Mouse (Mus musculus) midbrain, embryonic 13.5 days (tissue): Measurements from ENCODE around the gene Cdc14b. TPM values are rescaled to one million over a fixed set of nuclear protein-coding genes. Genes with fewer than 3 reads are reported as not detected.
A peak's percentile ranks its signal among the peaks of the same experiment; 100 is the strongest.

ENCODE experiments used
- ATAC-seq: fragments of 200-750 bp; cut with Nextera tagmentation; 2 replicates; pipeline ENCODE4 v1.8.0; 2017; ENCODE audit warnings: mild to moderate bottlenecking, moderate TSS enrichment, moderate library complexity
- H3K27ac ChIP-seq: fragments of 300-500 bp; sonication (generic); 2 replicates; pipeline ENCODE4 v1.5.1; 2015; ENCODE audit warnings: inconsistent platforms, mild to moderate bottlenecking, moderate library complexity
- H3K27me3 ChIP-seq: fragments of 300-500 bp; sonication (generic); 2 replicates; pipeline ENCODE4 v1.6.1; 2015; ENCODE audit warnings: mild to moderate bottlenecking, inconsistent platforms
- H3K36me3 ChIP-seq: fragments of 300-500 bp; sonication (generic); 2 replicates; pipeline ENCODE4 v1.6.1; 2015; ENCODE audit warnings: mild to moderate bottlenecking, inconsistent platforms
- H3K4me1 ChIP-seq: fragments of 300-500 bp; sonication (generic); replicated peaks from 2 replicates; pipeline ENCODE4 v1.6.1; 2015; ENCODE audit warnings: inconsistent platforms
- H3K4me2 ChIP-seq: fragments of 300-500 bp; sonication (generic); replicated peaks from 2 replicates; pipeline ENCODE4 v1.6.1; 2015; ENCODE audit warnings: moderate library complexity, mild to moderate bottlenecking, inconsistent platforms
- H3K4me3 ChIP-seq: fragments of 300-500 bp; sonication (generic); replicated peaks from 2 replicates; pipeline ENCODE4 v1.5.1; 2015; ENCODE audit warnings: mild to moderate bottlenecking, inconsistent platforms
- H3K9ac ChIP-seq: fragments of 300-500 bp; sonication (generic); replicated peaks from 2 replicates; pipeline ENCODE4 v1.6.1; 2015; ENCODE audit warnings: mild to moderate bottlenecking, inconsistent platforms
- H3K9me3 ChIP-seq: fragments of 300-500 bp; sonication (generic); 2 replicates; pipeline ENCODE4 v1.6.1; 2016; ENCODE audit warnings: mild to moderate bottlenecking, inconsistent platforms
- WGBS: fragments of 180-500 bp; shearing (Covaris S2); methylation state at CpG from one replicate; pipeline ENCODE4 v1.1.7; 2015; 5-methylcytosine and 5-hydroxymethylcytosine counted together
- polyA plus RNA-seq: library from polyadenylated mRNA; unstranded; fragments of >200 nt; fragmentation: Nextera tagmentation; extraction: Ambion mirVana; gene quantifications from 2 replicates; pipeline ENCODE4 v1.2.1, GENCODE M21; 2015

Gene Cdc14b
- polyA plus RNA-seq, result 3.6 and 4.1 TPM in 2 replicates

- WGBS, result 1% methylated on average over 56 of the region's 57 CpGs
- peak; percentile 98 for ATAC-seq
- Histone ChIP-seq H3K9ac (peak within 1 kb of the TSS; percentile 78), H3K9me3 (no peaks in the 10 kb centered on the region), H3K27me3 (peaks cover 40% of the 10 kb centered on the region), H3K4me2 (peak within 1 kb of the TSS; percentile 99), H3K4me1 (peaks cover 16% of the 10 kb centered on the region), H3K4me3 (peak within 1 kb of the TSS; percentile 80), H3K27ac (no peak within 1 kb of the TSS), H3K36me3 (no peaks in the 10 kb centered on the region)
These were observed at the start of gene Cdc14b for GRCm38 (mm10) chr13:64274879-64275753. TSS of gene Cdc14b (minus strand) at chr13:64275290.

- WGBS, result 87% methylated on average over 8 of the region's 8 CpGs
- Histone ChIP-seq H3K27ac (no peak overlapping the region), H3K9me3 (no peaks in the 10 kb centered on the region), H3K4me2 (no peak overlapping the region), H3K4me1 (no peaks in the 10 kb centered on the region), H3K4me3 (no peak overlapping the region), H3K36me3 (no peaks in the 10 kb centered on the region), H3K9ac (no peak overlapping the region), H3K27me3 (no peaks in the 10 kb centered on the region)
- ATAC-seq, result no peak
These were observed 47.6 kb upstream of the Cdc14b start for GRCm38 (mm10) chr13:64322561-64323281.

GRCm38 (mm10) chr13:64320334-64320733 is 45.2 kb upstream of the Cdc14b start:
- Histone ChIP-seq H3K9ac (no peak overlapping the region), H3K36me3 (no peaks in the 10 kb centered on the region), H3K9me3 (no peaks in the 10 kb centered on the region), H3K4me2 (no peak overlapping the region), H3K4me3 (no peak overlapping the region), H3K27ac (no peak overlapping the region), H3K27me3 (no peaks in the 10 kb centered on the region), H3K4me1 (no peaks in the 10 kb centered on the region)
- 86% methylated on average over 8 of the region's 8 CpGs for WGBS
- no peak for ATAC-seq

GRCm38 (mm10) chr13:64319782-64320181 is 44.7 kb upstream of the Cdc14b start:
- no peaks in the 10 kb centered on the region for H3K4me1 ChIP-seq
- no peak overlapping the region for H3K27ac ChIP-seq
- H3K4me2 ChIP-seq, result no peak overlapping the region
- no peaks in the 10 kb centered on the region for H3K9me3 ChIP-seq
- H3K4me3 ChIP-seq, result no peak overlapping the region
- H3K9ac ChIP-seq, result no peak overlapping the region
- no peaks in the 10 kb centered on the region for H3K36me3 ChIP-seq
- ATAC-seq, result no peak
- H3K27me3 ChIP-seq, result no peaks in the 10 kb centered on the region

- H3K4me1 ChIP-seq, result no peaks in the 10 kb centered on the region
- H3K9me3 ChIP-seq, result no peaks in the 10 kb centered on the region
- H3K27ac ChIP-seq, result no peak overlapping the region
- no peak overlapping the region for H3K9ac ChIP-seq
- 65% methylated on average over 2 of the region's 2 CpGs for WGBS
- no peak overlapping the region for H3K4me2 ChIP-seq
- no peaks in the 10 kb centered on the region for H3K36me3 ChIP-seq
- no peaks in the 10 kb centered on the region for H3K27me3 ChIP-seq
- no peak for ATAC-seq
- no peak overlapping the region for H3K4me3 ChIP-seq
These were observed 43.3 kb upstream of the Cdc14b start for GRCm38 (mm10) chr13:64318355-64318754.

- Histone ChIP-seq H3K27ac (no peak overlapping the region), H3K27me3 (no peaks in the 10 kb centered on the region), H3K36me3 (no peaks in the 10 kb centered on the region), H3K4me1 (peaks cover 10% of the 10 kb centered on the region), H3K9me3 (no peaks in the 10 kb centered on the region), H3K4me3 (no peak overlapping the region), H3K9ac (no peak overlapping the region), H3K4me2 (no peak overlapping the region)
- no peak for ATAC-seq
- WGBS, result 3% methylated on average over 3 of the region's 3 CpGs
These were observed 40.5 kb upstream of the Cdc14b start for GRCm38 (mm10) chr13:64315483-64316050.

- Histone ChIP-seq H3K27me3 (no peaks in the 10 kb centered on the region), H3K27ac (no peak overlapping the region), H3K4me3 (no peak overlapping the region), H3K36me3 (no peaks in the 10 kb centered on the region), H3K9ac (no peak overlapping the region), H3K9me3 (no peaks in the 10 kb centered on the region), H3K4me1 (peaks cover 10% of the 10 kb centered on the region), H3K4me2 (no peak overlapping the region)
- ATAC-seq, result no peak
- 68% methylated on average over 3 of the region's 3 CpGs for WGBS
These were observed 39.0 kb upstream of the Cdc14b start for GRCm38 (mm10) chr13:64314041-64314440.

GRCm38 (mm10) chr13:64312916-64313289 is 37.8 kb upstream of the Cdc14b start:
- peak overlapping the region; percentile 64 for H3K4me2 ChIP-seq
- no peak overlapping the region; the same call in none of the 2 replicates for H3K27ac ChIP-seq
- peak; percentile 72; the same call in 1 of the 2 replicates for ATAC-seq
- H3K9ac ChIP-seq, result peak overlapping the region; percentile 67
- WGBS, result 0% methylated on average over 2 of the region's 2 CpGs
- H3K4me3 ChIP-seq, result peak overlapping the region; percentile 65
- peaks cover 10% of the 10 kb centered on the region for H3K4me1 ChIP-seq
- H3K9me3 ChIP-seq, result no peaks in the 10 kb centered on the region
- H3K36me3 ChIP-seq, result no peaks in the 10 kb centered on the region
- no peaks in the 10 kb centered on the region for H3K27me3 ChIP-seq

GRCm38 (mm10) chr13:64312024-64312915 is 37.2 kb upstream of the Cdc14b start, which contains the start of gene Aaed1:
TSS of gene Aaed1 (minus strand) at chr13:64312710.
- no peaks in the 10 kb centered on the region for H3K9me3 ChIP-seq
- peak within 1 kb of the TSS; percentile 86 for H3K27ac ChIP-seq
- peak; percentile 96 for ATAC-seq
- H3K4me1 ChIP-seq, result peaks cover 10% of the 10 kb centered on the region
- peaks cover 3% of the 10 kb centered on the region; the same call in 1 of the 2 replicates for H3K36me3 ChIP-seq
- under 1% methylated on average over 72 of the region's 74 CpGs for WGBS
- peak within 1 kb of the TSS; percentile 65 for H3K4me3 ChIP-seq
- peak within 1 kb of the TSS; percentile 67 for H3K9ac ChIP-seq
- H3K27me3 ChIP-seq, result no peaks in the 10 kb centered on the region
- peak within 1 kb of the TSS; percentile 64 for H3K4me2 ChIP-seq

- H3K27ac ChIP-seq, result no peak overlapping the region
- no peaks in the 10 kb centered on the region for H3K27me3 ChIP-seq
- H3K4me3 ChIP-seq, result peak overlapping the region; percentile 65; the same call in 1 of the 2 replicates
- H3K4me1 ChIP-seq, result peaks cover 10% of the 10 kb centered on the region
- peak overlapping the region; percentile 64 for H3K4me2 ChIP-seq
- peaks cover 3% of the 10 kb centered on the region; the same call in 1 of the 2 replicates for H3K36me3 ChIP-seq
- no peaks in the 10 kb centered on the region for H3K9me3 ChIP-seq
- peak overlapping the region; percentile 67; the same call in 1 of the 2 replicates for H3K9ac ChIP-seq
- WGBS, result 89% methylated on average over 1 of the region's 1 CpGs
- ATAC-seq, result no peak
These were observed 36.2 kb upstream of the Cdc14b start for GRCm38 (mm10) chr13:64311266-64311665.

GRCm38 (mm10) chr13:64310585-64310984 is 35.5 kb upstream of the Cdc14b start:
- ATAC-seq, result no peak
- H3K4me2 ChIP-seq, result no peak overlapping the region
- H3K27me3 ChIP-seq, result no peaks in the 10 kb centered on the region
- H3K36me3 ChIP-seq, result peaks cover 3% of the 10 kb centered on the region; the same call in 1 of the 2 replicates
- no peak overlapping the region for H3K9ac ChIP-seq
- 84% methylated on average over 6 of the region's 6 CpGs for WGBS
- H3K9me3 ChIP-seq, result no peaks in the 10 kb centered on the region
- H3K4me3 ChIP-seq, result no peak overlapping the region
- peaks cover 10% of the 10 kb centered on the region for H3K4me1 ChIP-seq
- H3K27ac ChIP-seq, result no peak overlapping the region
